Mouse (Mus musculus): ENCODE results near the gene Rcor1. TPM values are rescaled to one million over a fixed set of nuclear protein-coding genes. Genes with fewer than 3 reads are reported as not detected.

Rcor1 gene
- polyA plus RNA-seq, 1 experiment: 14.6 TPM

DNA sequence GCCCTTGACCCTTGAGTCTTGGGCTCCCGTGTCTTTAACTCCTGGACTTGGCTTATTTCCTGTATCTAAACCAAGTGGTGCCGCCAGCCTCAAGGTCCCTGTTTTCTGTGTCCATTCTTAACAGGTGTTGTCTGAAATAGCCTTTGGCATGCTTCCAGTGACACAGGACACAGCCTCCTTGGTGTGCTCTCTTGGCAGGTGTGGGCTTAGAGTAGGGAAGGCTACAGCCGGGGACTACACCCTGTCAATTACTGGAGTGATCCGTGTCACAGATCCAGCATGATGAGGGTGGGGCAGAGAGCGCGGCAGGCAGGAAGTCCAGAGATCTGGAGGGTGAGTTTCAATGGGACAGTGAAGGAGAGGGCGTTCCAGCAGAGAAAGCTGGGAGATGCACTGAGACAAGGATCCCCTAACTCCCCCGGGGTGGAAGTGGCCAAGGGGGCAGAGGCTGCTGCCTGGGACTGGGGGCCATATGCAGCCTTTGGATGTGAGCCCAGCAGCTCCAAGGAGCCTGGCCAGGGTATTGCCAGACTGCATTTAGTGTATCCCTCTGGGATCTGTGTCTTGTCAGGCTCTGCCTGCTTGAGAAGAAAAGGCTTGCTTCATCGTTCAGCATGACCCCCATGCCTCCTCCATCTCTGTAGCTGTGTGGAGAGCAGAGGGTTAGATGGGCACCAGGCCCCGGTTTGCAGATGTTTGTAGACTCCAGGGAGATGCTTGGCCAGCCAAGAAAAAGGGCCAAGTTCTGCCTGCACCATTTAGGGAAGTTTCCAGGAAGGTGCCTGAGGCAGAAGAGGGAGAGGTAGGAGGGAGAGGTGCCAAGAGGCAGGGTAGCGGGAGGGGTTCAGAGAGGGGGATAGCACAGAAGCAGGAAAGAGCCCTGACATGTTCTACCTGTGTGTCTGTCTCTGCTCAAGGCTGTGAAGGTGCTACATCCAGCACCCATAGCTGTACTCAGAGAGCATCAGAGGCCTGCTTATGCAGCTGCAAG lies 30.4 kb upstream of the Rcor1 start:
- H3K27ac ChIP-seq (ENCODE audit: control insufficient read depth, insufficient read depth, low read depth, low read length, poor library complexity): peak overlapping the region; percentile 83
- TF ChIP-seq CTCF (IDR thresholded peaks at IDR 0.05; ENCODE audit: control insufficient read depth, insufficient read depth, low read length) (no peak), POLR2A (IDR thresholded peaks at IDR 0.05; ENCODE audit: borderline replicate concordance, control insufficient read depth, low read depth, low read length) (no peak)
- WGBS: 69% methylated on average over 11 of the region's 11 CpGs
- peaks cover 17% of the 10 kb centered on the region for H3K4me1 ChIP-seq (ENCODE audit: control insufficient read depth, insufficient read depth, low read length)
- no peak overlapping the region for H3K4me3 ChIP-seq (replicated peaks; ENCODE audit: control insufficient read depth, low read depth, low read length)

- Histone ChIP-seq H3K27ac (ENCODE audit: control insufficient read depth, insufficient read depth, low read depth, low read length, poor library complexity) (peak overlapping the region; percentile 83), H3K4me3 (replicated peaks; ENCODE audit: control insufficient read depth, low read depth, low read length) (no peak overlapping the region), H3K4me1 (ENCODE audit: control insufficient read depth, insufficient read depth, low read length) (peaks cover 12% of the 10 kb centered on the region)
- WGBS: 47% methylated on average over 6 of the region's 6 CpGs
- TF ChIP-seq POLR2A (IDR thresholded peaks at IDR 0.05; ENCODE audit: borderline replicate concordance, control insufficient read depth, low read depth, low read length) (no peak), CTCF (IDR thresholded peaks at IDR 0.05; ENCODE audit: control insufficient read depth, insufficient read depth, low read length) (no peak)
These were observed 29.4 kb upstream of the Rcor1 start for GRCm38 (mm10) chr12:111009615-111010257.

DNA sequence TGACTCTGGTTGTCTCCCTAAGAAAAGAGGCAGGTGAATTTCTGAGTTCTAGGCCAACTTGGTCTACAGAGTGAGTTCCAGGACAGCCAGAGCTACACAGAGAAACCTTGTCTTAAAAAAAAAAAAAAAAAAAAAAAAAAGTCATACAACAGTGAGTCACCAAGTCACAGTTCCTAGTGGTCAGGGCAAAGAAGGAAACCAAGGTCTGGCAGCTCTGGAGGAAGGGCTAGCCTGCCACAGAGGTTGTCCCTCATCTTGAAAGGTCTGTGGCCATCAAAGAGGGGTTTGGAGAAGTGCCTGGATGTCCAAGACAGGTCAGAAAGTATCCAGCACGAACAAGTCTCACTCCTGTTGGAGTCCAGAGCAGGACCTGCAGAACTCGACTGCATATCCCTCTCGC lies 22.3 kb upstream of the Rcor1 start:
- H3K4me1 ChIP-seq (ENCODE audit: control insufficient read depth, insufficient read depth, low read length): no peaks in the 10 kb centered on the region
- no peak overlapping the region for H3K4me3 ChIP-seq (replicated peaks; ENCODE audit: control insufficient read depth, low read depth, low read length)
- WGBS: 57% methylated on average over 3 of the region's 3 CpGs
- no peak overlapping the region for H3K27ac ChIP-seq (ENCODE audit: control insufficient read depth, insufficient read depth, low read depth, low read length, poor library complexity)
- TF ChIP-seq POLR2A (IDR thresholded peaks at IDR 0.05; ENCODE audit: borderline replicate concordance, control insufficient read depth, low read depth, low read length) (no peak), CTCF (IDR thresholded peaks at IDR 0.05; ENCODE audit: control insufficient read depth, insufficient read depth, low read length) (no peak)

DNA sequence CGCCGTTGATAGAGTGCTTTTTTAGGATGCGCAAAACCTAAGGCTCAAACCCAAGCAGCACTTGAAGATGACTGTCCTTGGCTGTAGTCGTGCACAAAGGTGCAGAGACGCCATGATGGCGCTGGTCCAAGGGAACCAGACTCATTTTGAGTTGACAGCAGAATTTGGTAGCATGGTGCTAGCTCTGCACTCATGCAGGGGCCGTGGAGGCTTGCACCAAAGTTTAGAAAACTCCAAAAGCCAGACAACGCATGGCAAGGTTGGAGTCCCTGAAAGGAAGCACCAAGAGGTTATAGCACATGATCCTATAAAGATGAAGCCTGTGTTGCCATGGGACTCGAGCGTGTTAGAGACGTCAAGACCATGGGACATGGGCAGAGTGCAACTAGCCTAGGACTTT lies 21.1 kb upstream of the Rcor1 start:
- no peak overlapping the region for H3K27ac ChIP-seq (ENCODE audit: control insufficient read depth, insufficient read depth, low read depth, low read length, poor library complexity)
- WGBS: 89% methylated on average over 11 of the region's 11 CpGs
- TF ChIP-seq POLR2A (IDR thresholded peaks at IDR 0.05; ENCODE audit: borderline replicate concordance, control insufficient read depth, low read depth, low read length) (no peak), CTCF (IDR thresholded peaks at IDR 0.05; ENCODE audit: control insufficient read depth, insufficient read depth, low read length) (no peak)

GRCm38 (mm10) chr12:111019086-111019485 lies 20.1 kb upstream of the Rcor1 start:
- Histone ChIP-seq H3K27ac (ENCODE audit: control insufficient read depth, insufficient read depth, low read depth, low read length, poor library complexity) (no peak overlapping the region), H3K4me1 (ENCODE audit: control insufficient read depth, insufficient read depth, low read length) (no peaks in the 10 kb centered on the region), H3K4me3 (replicated peaks; ENCODE audit: control insufficient read depth, low read depth, low read length) (no peak overlapping the region)
- TF ChIP-seq POLR2A (IDR thresholded peaks at IDR 0.05; ENCODE audit: borderline replicate concordance, control insufficient read depth, low read depth, low read length) (no peak), CTCF (IDR thresholded peaks at IDR 0.05; ENCODE audit: control insufficient read depth, insufficient read depth, low read length) (no peak)
- 81% methylated on average over 2 of the region's 2 CpGs for WGBS

More for the DNA sequence above, 21.1 kb upstream of the Rcor1 start:
- H3K4me1 ChIP-seq (ENCODE audit: control insufficient read depth, insufficient read depth, low read length): no peaks in the 10 kb centered on the region
- no peak overlapping the region for H3K4me3 ChIP-seq (replicated peaks; ENCODE audit: control insufficient read depth, low read depth, low read length)

GRCm38 (mm10) chr12:111021138-111021537 lies 18.0 kb upstream of the Rcor1 start:
- Histone ChIP-seq H3K27ac (ENCODE audit: control insufficient read depth, insufficient read depth, low read depth, low read length, poor library complexity) (no peak overlapping the region), H3K4me3 (replicated peaks; ENCODE audit: control insufficient read depth, low read depth, low read length) (no peak overlapping the region), H3K4me1 (ENCODE audit: control insufficient read depth, insufficient read depth, low read length) (no peaks in the 10 kb centered on the region)
- WGBS: 63% methylated on average over 1 of the region's 1 CpGs
- no peak for TF ChIP-seq CTCF (IDR thresholded peaks at IDR 0.05; ENCODE audit: control insufficient read depth, insufficient read depth, low read length)
- TF ChIP-seq POLR2A (IDR thresholded peaks at IDR 0.05; ENCODE audit: borderline replicate concordance, control insufficient read depth, low read depth, low read length): no peak

- no peak overlapping the region for H3K4me3 ChIP-seq (replicated peaks; ENCODE audit: control insufficient read depth, low read depth, low read length)
- H3K4me1 ChIP-seq (ENCODE audit: control insufficient read depth, insufficient read depth, low read length): no peaks in the 10 kb centered on the region
- WGBS: 51% methylated on average over 3 of the region's 3 CpGs
- H3K27ac ChIP-seq (ENCODE audit: control insufficient read depth, insufficient read depth, low read depth, low read length, poor library complexity): no peak overlapping the region
- TF ChIP-seq POLR2A (IDR thresholded peaks at IDR 0.05; ENCODE audit: borderline replicate concordance, control insufficient read depth, low read depth, low read length): no peak
- no peak for TF ChIP-seq CTCF (IDR thresholded peaks at IDR 0.05; ENCODE audit: control insufficient read depth, insufficient read depth, low read length)
These were observed 17.6 kb upstream of the Rcor1 start for GRCm38 (mm10) chr12:111021577-111021976.

Data from bone marrow, adult 2 months (tissue).